Mouse (Mus musculus) telencephalon, adult 2 months (tissue): ENCODE measurements around the gene Trpm3.

Experiments used
- DNase-seq: peaks from one replicate; pipeline ENCODE4 v3.0.0-alpha.2; 2011; ENCODE audit warnings: low read depth, low spot score

Gene Trpm3

GRCm38 (mm10) chr19:22473030-22473712 lies 334.3 kb downstream of the Trpm3 start:
- DNase-seq: no peak

GRCm38 (mm10) chr19:22478295-22478989 lies 339.6 kb downstream of the Trpm3 start:
- DNase-seq: peak; percentile 26

GRCm38 (mm10) chr19:22503469-22503868 lies 364.6 kb downstream of the Trpm3 start:
- no peak for DNase-seq

- no peak for DNase-seq
Observed at GRCm38 (mm10) chr19:22518508-22518907, 379.7 kb downstream of the Trpm3 start.

GRCm38 (mm10) chr19:22527944-22528343 lies 389.1 kb downstream of the Trpm3 start:
- DNase-seq: no peak

GRCm38 (mm10) chr19:22542990-22543709 lies 404.3 kb downstream of the Trpm3 start:
- no peak for DNase-seq

- DNase-seq: peak; percentile 24
Observed at GRCm38 (mm10) chr19:22552179-22552578, 413.3 kb downstream of the Trpm3 start.

GRCm38 (mm10) chr19:22554421-22554941 lies 415.6 kb downstream of the Trpm3 start:
- DNase-seq: peak; percentile 65

- no peak for DNase-seq
Observed at GRCm38 (mm10) chr19:22572396-22572795, 433.6 kb downstream of the Trpm3 start.

GRCm38 (mm10) chr19:22572849-22573248 lies 434.0 kb downstream of the Trpm3 start:
- DNase-seq: peak; percentile 34

- DNase-seq: no peak
Observed at GRCm38 (mm10) chr19:22582120-22582745, 443.4 kb downstream of the Trpm3 start.

- no peak for DNase-seq
Observed at GRCm38 (mm10) chr19:22594492-22594891, 455.6 kb downstream of the Trpm3 start.

- no peak for DNase-seq
Observed at GRCm38 (mm10) chr19:22595246-22595645, 456.4 kb downstream of the Trpm3 start.

GRCm38 (mm10) chr19:22596715-22597114 lies 457.9 kb downstream of the Trpm3 start:
- peak; percentile 78 for DNase-seq

- DNase-seq: peak; percentile 42
Observed at GRCm38 (mm10) chr19:22604322-22604721, 465.5 kb downstream of the Trpm3 start.

- no peak for DNase-seq
Observed at GRCm38 (mm10) chr19:22607985-22608684, 469.3 kb downstream of the Trpm3 start.

GRCm38 (mm10) chr19:22611621-22612020 lies 472.8 kb downstream of the Trpm3 start:
- DNase-seq: no peak

- no peak for DNase-seq
Observed at GRCm38 (mm10) chr19:22615367-22615766, 476.5 kb downstream of the Trpm3 start.

- peak; percentile 24 for DNase-seq
Observed at GRCm38 (mm10) chr19:22624801-22625513, 486.1 kb downstream of the Trpm3 start.

- DNase-seq: no peak
Observed at GRCm38 (mm10) chr19:22628878-22629277, 490.0 kb downstream of the Trpm3 start.
